Mouse (Mus musculus) olfactory bulb, adult 2 months (tissue): ENCODE data around the gene Rnf167.

ENCODE experiments used
- CTCF ChIP-seq: fragments of 200-500 bp; IDR thresholded peaks from 2 replicates; pipeline ENCODE4 v1.5.1; 2012; ENCODE audit warnings: low read depth, mild to moderate bottlenecking, low read length, moderate library complexity; ENCODE audit not compliant: insufficient read depth
- POLR2A ChIP-seq: fragments of 200-500 bp; IDR thresholded peaks from 2 replicates; pipeline ENCODE4 v1.6.1; 2012; ENCODE audit warnings: mild to moderate bottlenecking, low read depth, low read length, moderate library complexity; ENCODE audit not compliant: insufficient read depth

GRCm38 (mm10) chr11:70626877-70627276 is 20.2 kb upstream of the Rnf167 start:
- TF ChIP-seq CTCF = no peak
- no peak for TF ChIP-seq POLR2A
